Mouse (Mus musculus) embryonic fibroblast, embryonic 13.5 days (primary cell): ENCODE measurements around the gene Sept6.

Source experiments
- CTCF ChIP-seq: IDR thresholded peaks from 2 replicates; pipeline ENCODE4 v1.5.1; 2011; ENCODE audit warnings: mild to moderate bottlenecking, control low read depth, low read length, moderate library complexity, borderline replicate concordance; ENCODE audit not compliant: insufficient read depth
- POLR2A ChIP-seq: IDR thresholded peaks from 2 replicates; pipeline ENCODE4 v1.6.1; 2011; ENCODE audit warnings: low read depth, mild to moderate bottlenecking, control low read depth, low read length, moderate library complexity

- TF ChIP-seq POLR2A, result no peak
- TF ChIP-seq CTCF, result no peak
Measured at GRCm38 (mm10) chrX:36969501-36969900, 22.1 kb downstream of the Sept6 start.
